Mouse (Mus musculus) lung, adult 2 months (tissue): Measurements from ENCODE around the gene Sesn3.

ENCODE experiments used
- CTCF ChIP-seq: fragments of 200-500 bp; IDR thresholded peaks from 2 replicates; pipeline ENCODE4 v1.5.1; 2011; ENCODE audit warnings: mild to moderate bottlenecking, low read length, control low read depth; ENCODE audit not compliant: insufficient read depth
- POLR2A ChIP-seq: fragments of 200-500 bp; IDR thresholded peaks from 2 replicates; pipeline ENCODE4 v1.6.1; 2011; ENCODE audit warnings: low read depth, mild to moderate bottlenecking, control low read depth, low read length, borderline replicate concordance; ENCODE audit errors: extremely low read depth

- no peak for TF ChIP-seq POLR2A
- no peak for TF ChIP-seq CTCF
These were observed 8.4 kb upstream of the Sesn3 start for GRCm38 (mm10) chr9:14266470-14266869.
